Mouse (Mus musculus) MEL (cell line): ENCODE data around the gene Bach2. TPM values are rescaled to one million over a fixed set of nuclear protein-coding genes. Genes with fewer than 3 reads are reported as not detected.

Source experiments
- DNase-seq: peaks from one replicate; pipeline ENCODE4 v3.0.0; 2011; ENCODE audit warnings: low read depth, low spot score
- H3K27ac ChIP-seq: 2 replicates; pipeline ENCODE4 v1.5.1; 2012; ENCODE audit warnings: low read depth, mild to moderate bottlenecking, control low read depth, low read length, moderate library complexity; ENCODE audit not compliant: control insufficient read depth
- H3K27me3 ChIP-seq, 2 experiments: fragments of 150-350 bp in 1 of 2; sonication (generic) in 1 of 2; 2 replicates each; pipeline ENCODE4 v1.6.1; 2012; ENCODE audit warnings: low read length in 2 of 2, mild to moderate bottlenecking in 2 of 2, improper control_type of control experiment in 1 of 2, moderate library complexity in 1 of 2; ENCODE audit not compliant: insufficient read depth in 2 of 2, control insufficient read depth in 1 of 2
- H3K36me3 ChIP-seq, 2 experiments: 2 replicates each; pipeline ENCODE4 v1.6.1; 2012 to 2014; ENCODE audit warnings: low read length in 2 of 2, improper control_type of control experiment in 1 of 2, inconsistent platforms in 1 of 2, mild to moderate bottlenecking in 1 of 2; ENCODE audit not compliant: insufficient read depth in 2 of 2, control insufficient read depth in 1 of 2
- H3K4me1 ChIP-seq, 2 experiments: fragments of 150-350 bp in 1 of 2; sonication (generic) in 1 of 2; 2 replicates each; pipeline ENCODE4 v1.6.1; 2012; ENCODE audit warnings: low read length in 2 of 2, improper control_type of control experiment in 1 of 2, mild to moderate bottlenecking in 1 of 2; ENCODE audit not compliant: insufficient read depth in 2 of 2, control insufficient read depth in 1 of 2
- H3K4me3 ChIP-seq, 2 experiments: fragments of 150-350 bp in 1 of 2; sonication (generic) in 1 of 2; 2 replicates each; pipeline ENCODE4 v1.5.1; 2012; ENCODE audit warnings: low read depth in 2 of 2, low read length in 2 of 2, mild to moderate bottlenecking in 2 of 2, moderate library complexity in 2 of 2, control low read depth in 1 of 2, improper control_type of control experiment in 1 of 2; ENCODE audit not compliant: control insufficient read depth in 1 of 2, insufficient read depth in 1 of 2
- H3K79me2 ChIP-seq: 2 replicates; pipeline ENCODE4 v1.6.1; 2012; ENCODE audit warnings: mild to moderate bottlenecking, low read length, moderate library complexity; ENCODE audit not compliant: control insufficient read depth, poor library complexity, insufficient read depth
- H3K9ac ChIP-seq: 2 replicates; pipeline ENCODE4 v1.6.1; 2012; ENCODE audit warnings: low read depth, mild to moderate bottlenecking, control low read depth, low read length, moderate library complexity; ENCODE audit not compliant: control insufficient read depth, poor library complexity, severe bottlenecking
- H3K9me3 ChIP-seq: fragments of 150-350 bp; sonication (generic); replicated peaks from 2 replicates; pipeline ENCODE4 v1.6.1; 2012; ENCODE audit warnings: mild to moderate bottlenecking, low read length, improper control_type of control experiment, moderate library complexity; ENCODE audit not compliant: insufficient read depth
- ELF1 ChIP-seq: IDR thresholded peaks from 2 replicates; pipeline ENCODE4 v1.6.1; 2014; ENCODE audit warnings: low read depth, mild to moderate bottlenecking, inconsistent platforms, low read length, improper control_type of control experiment, moderate library complexity
- EP300 ChIP-seq, 2 experiments: IDR thresholded peaks; 2 replicates each; pipeline ENCODE4 v1.6.1; 2011; ENCODE audit warnings: improper control_type of control experiment in 2 of 2, low read length in 2 of 2, low read depth in 1 of 2, mild to moderate bottlenecking in 1 of 2
- GATA1 ChIP-seq: IDR thresholded peaks from 2 replicates; pipeline ENCODE4 v1.6.1; 2011; ENCODE audit warnings: low read depth, low read length, improper control_type of control experiment
- HCFC1 ChIP-seq: IDR thresholded peaks from 2 replicates; pipeline ENCODE4 v1.6.1; 2012; ENCODE audit warnings: low read depth, mild to moderate bottlenecking, inconsistent platforms, low read length, improper control_type of control experiment, moderate library complexity
- JUND ChIP-seq: IDR thresholded peaks from 2 replicates; pipeline ENCODE4 v1.6.1; 2011; ENCODE audit warnings: low read depth, mild to moderate bottlenecking, improper control_type of control experiment, low read length
- MAX ChIP-seq: IDR thresholded peaks from 2 replicates; pipeline ENCODE4 v1.6.1; 2011; ENCODE audit warnings: low read length, improper control_type of control experiment
- MEF2A ChIP-seq: IDR thresholded peaks from 2 replicates; pipeline ENCODE4 v1.6.1; 2014; ENCODE audit warnings: low read depth, mild to moderate bottlenecking, inconsistent platforms, low read length, improper control_type of control experiment; ENCODE audit not compliant: poor library complexity, insufficient replicate concordance, severe bottlenecking; ENCODE audit errors: extremely low read depth
- MXI1 ChIP-seq: IDR thresholded peaks from 2 replicates; pipeline ENCODE4 v1.6.1; 2011; ENCODE audit warnings: mild to moderate bottlenecking, low read depth, low read length, improper control_type of control experiment
- MYB ChIP-seq: IDR thresholded peaks from 2 replicates; pipeline ENCODE4 v1.6.1; 2011; ENCODE audit warnings: mild to moderate bottlenecking, low read depth, low read length, improper control_type of control experiment
- MYC ChIP-seq: IDR thresholded peaks from 2 replicates; pipeline ENCODE4 v1.6.1; 2011; ENCODE audit warnings: low read depth, mild to moderate bottlenecking, low read length, improper control_type of control experiment, moderate library complexity
- POLR2A ChIP-seq, 2 experiments: IDR thresholded peaks; 2 replicates each; pipeline ENCODE4 v1.6.1; 2011 to 2012; ENCODE audit warnings: low read length in 2 of 2, mild to moderate bottlenecking in 2 of 2, control low read depth in 1 of 2, improper control_type of control experiment in 1 of 2, low read depth in 1 of 2, moderate library complexity in 1 of 2; ENCODE audit not compliant: control insufficient read depth in 1 of 2, insufficient read depth in 1 of 2, poor library complexity in 1 of 2
- POLR2AphosphoS2 ChIP-seq: IDR thresholded peaks from 2 replicates; pipeline ENCODE4 v1.6.1; 2011; ENCODE audit warnings: low read length, improper control_type of control experiment
- SIN3A ChIP-seq: IDR thresholded peaks from 2 replicates; pipeline ENCODE4 v1.6.1; 2012; ENCODE audit warnings: low read length, improper control_type of control experiment, inconsistent platforms
- UBTF ChIP-seq: IDR thresholded peaks from 2 replicates; pipeline ENCODE4 v1.6.1; 2012; ENCODE audit warnings: low read depth, mild to moderate bottlenecking, inconsistent platforms, low read length, improper control_type of control experiment, moderate library complexity, borderline replicate concordance; ENCODE audit not compliant: insufficient read depth
- USF2 ChIP-seq, 2 experiments: IDR thresholded peaks; 2 replicates each; pipeline ENCODE4 v1.6.1; 2011 to 2012; ENCODE audit warnings: improper control_type of control experiment in 2 of 2, low read length in 2 of 2, borderline replicate concordance in 1 of 2, inconsistent platforms in 1 of 2, low read depth in 1 of 2, mild to moderate bottlenecking in 1 of 2; ENCODE audit not compliant: insufficient read depth in 1 of 2
- ZMIZ1 ChIP-seq: IDR thresholded peaks from 2 replicates; pipeline ENCODE4 v1.6.1; 2012; ENCODE audit warnings: low read depth, mild to moderate bottlenecking, inconsistent platforms, low read length, improper control_type of control experiment, moderate library complexity
- polyA plus RNA-seq, 2 experiments: library from polyadenylated mRNA; stranded (reverse) in 1 of 2; unstranded in 1 of 2; fragments of >175 nt in 1 of 2; fragments of >200 nt in 1 of 2; gene quantifications; 2 replicates each; pipeline versions ENCODE4 v1.2.1 to v1.2.4; 2012; ENCODE audit warnings: low replicate concordance in 2 of 2, low read depth in 1 of 2; ENCODE audit not compliant: insufficient read length in 2 of 2, insufficient read depth in 1 of 2, missing spikeins in 1 of 2
- total RNA-seq: library from RNA; depleted of rRNA; stranded (reverse); fragments of 300-350 nt; gene quantifications from 2 replicates; pipeline ENCODE4 v1.2.3, GENCODE M21; 2012

The Bach2 gene
- total and polyA plus RNA-seq, 3 experiments, result 0.04 TPM; not detected in 2

- Histone ChIP-seq H3K9ac (no peak overlapping the region), H3K27ac (no peak overlapping the region), H3K9me3 (no peaks in the 10 kb centered on the region), H3K27me3 (no peaks in the 10 kb centered on the region; a peak in 2 of 4 replicates), H3K36me3 (no peaks in the 10 kb centered on the region), H3K4me1 (no peaks in the 10 kb centered on the region), H3K79me2 (no peaks in the 10 kb centered on the region), H3K4me3 (no peak overlapping the region)
- TF ChIP-seq MAX, result no peak
- no peak for TF ChIP-seq MXI1
- TF ChIP-seq POLR2AphosphoS2, result no peak
- TF ChIP-seq ELF1, result no peak
- no peak for DNase-seq
These were observed 316.9 kb downstream of the Bach2 start for GRCm38 (mm10) chr4:32555506-32555905.

- TF ChIP-seq ELF1, result no peak
- TF ChIP-seq EP300 (IDR thresholded peaks at IDR 0.05; ENCODE audit: low read depth in 1 of 2, low read length in 2 of 2), result no peak
- TF ChIP-seq GATA1, result no peak
- no peak for TF ChIP-seq MEF2A
- TF ChIP-seq POLR2A (IDR thresholded peaks at IDR 0.05; ENCODE audit: control insufficient read depth in 1 of 2, insufficient read depth in 1 of 2, low read depth in 1 of 2, low read length in 2 of 2, poor library complexity in 1 of 2), result no peak
- no peak for TF ChIP-seq JUND
- TF ChIP-seq SIN3A, result no peak
- no peak for TF ChIP-seq MYC
- TF ChIP-seq MYB, result no peak
- no peak for TF ChIP-seq USF2 (IDR thresholded peaks at IDR 0.05; ENCODE audit: borderline replicate concordance in 1 of 2, insufficient read depth in 1 of 2, low read depth in 1 of 2, low read length in 2 of 2)
- no peak for TF ChIP-seq ZMIZ1
- TF ChIP-seq HCFC1, result no peak
- no peak for TF ChIP-seq UBTF
- Histone ChIP-seq H3K36me3 (no peaks in the 10 kb centered on the region), H3K4me1 (peaks cover 0 to 3% of the 10 kb centered on the region in 2 experiments; a peak in 1 of 4 replicates), H3K27ac (no peak overlapping the region), H3K4me3 (no peak overlapping the region), H3K9ac (no peak overlapping the region), H3K27me3 (no peaks in the 10 kb centered on the region; a peak in 2 of 4 replicates), H3K79me2 (no peaks in the 10 kb centered on the region), H3K9me3 (no peaks in the 10 kb centered on the region)
- no peak for DNase-seq
These were observed 321.6 kb downstream of the Bach2 start for GRCm38 (mm10) chr4:32560246-32560645.
